Mouse (Mus musculus) adrenal gland, postnatal 4 days (tissue): ENCODE data around the gene Fkbp7. TPM values are rescaled to one million over a fixed set of nuclear protein-coding genes. Genes with fewer than 3 reads are reported as not detected.

Experiments
- total RNA-seq, 2 experiments: library from RNA; stranded (reverse); gene quantifications; 2 replicates each; pipeline ENCODE4 v1.2.3; 2021

The Fkbp7 gene
- total RNA-seq, 2 experiments from 2014 or later = 38.5 to 43.3 TPM

Other genes starting within 250 kb of the Fkbp7 start
- gene Prkra, start 25.1 kb downstream of the Fkbp7 start, total RNA-seq = 10 to 100 TPM; 41.3 to 43.8 TPM
- gene Pjvk, start 24.6 kb downstream of the Fkbp7 start, total RNA-seq = 1 to 10 TPM in 1 of 2 experiments, under 1 TPM in 1; 0.64 to 1.7 TPM
- 10 to 100 TPM; 35.9 to 37.7 TPM for gene Plekha3, start 2.2 kb upstream of the Fkbp7 start, total RNA-seq